Mouse (Mus musculus) gonadal fat pad, adult 2 months (tissue): Measurements from ENCODE around the gene Utrn. TPM values are rescaled to one million over a fixed set of nuclear protein-coding genes. Genes with fewer than 3 reads are reported as not detected.
A peak's percentile ranks its signal among the peaks of the same experiment; 100 is the strongest.

Source experiments
- DNase-seq: peaks from one replicate; pipeline ENCODE4 v3.0.0-alpha.2; 2012; ENCODE audit warnings: low read depth
- polyA plus RNA-seq: library from polyadenylated mRNA; depleted of rRNA; stranded (reverse); fragments of >200 nt; gene quantifications from 2 replicates; pipeline ENCODE4 v1.2.3, GENCODE M21; 2012

Utrn gene
- polyA plus RNA-seq, 1 experiment = 31.9 TPM

GRCm38 (mm10) chr10:12798248-12798647 lies 70.9 kb downstream of the Utrn start:
- no peak for DNase-seq

- DNase-seq = no peak
Measured at GRCm38 (mm10) chr10:12796510-12796840, 72.7 kb downstream of the Utrn start.

GRCm38 (mm10) chr10:12795796-12796509 lies 73.2 kb downstream of the Utrn start:
- no peak for DNase-seq

- DNase-seq = no peak
Measured at GRCm38 (mm10) chr10:12792049-12792448, 77.1 kb downstream of the Utrn start.

- no peak for DNase-seq
Measured at GRCm38 (mm10) chr10:12790881-12791280, 78.3 kb downstream of the Utrn start.

GRCm38 (mm10) chr10:12788529-12788928 lies 80.6 kb downstream of the Utrn start:
- no peak for DNase-seq

- DNase-seq = peak; percentile 72
Measured at GRCm38 (mm10) chr10:12787965-12788364, 81.2 kb downstream of the Utrn start.

- no peak for DNase-seq
Measured at GRCm38 (mm10) chr10:12785299-12785698, 83.9 kb downstream of the Utrn start.

GRCm38 (mm10) chr10:12781381-12781907 lies 87.7 kb downstream of the Utrn start:
- no peak for DNase-seq

- DNase-seq = no peak
Measured at GRCm38 (mm10) chr10:12773178-12773577, 96.0 kb downstream of the Utrn start.

GRCm38 (mm10) chr10:12771511-12771910 lies 97.7 kb downstream of the Utrn start:
- DNase-seq = no peak

- no peak for DNase-seq
Measured at GRCm38 (mm10) chr10:12762668-12763067, 106.5 kb downstream of the Utrn start.

GRCm38 (mm10) chr10:12758702-12758988 lies 110.5 kb downstream of the Utrn start:
- no peak for DNase-seq

GRCm38 (mm10) chr10:12757943-12758701 lies 111.0 kb downstream of the Utrn start:
- DNase-seq = peak; percentile 83

- no peak for DNase-seq
Measured at GRCm38 (mm10) chr10:12756692-12757091, 112.5 kb downstream of the Utrn start.

- peak; percentile 71 for DNase-seq
Measured at GRCm38 (mm10) chr10:12754911-12755310, 114.3 kb downstream of the Utrn start.

GRCm38 (mm10) chr10:12754166-12754565 lies 115.0 kb downstream of the Utrn start:
- no peak for DNase-seq

GRCm38 (mm10) chr10:12743717-12744116 lies 125.4 kb downstream of the Utrn start:
- DNase-seq = no peak

- DNase-seq = no peak
Measured at GRCm38 (mm10) chr10:12739302-12739987, 129.7 kb downstream of the Utrn start.

GRCm38 (mm10) chr10:12737926-12738325 lies 131.2 kb downstream of the Utrn start:
- no peak for DNase-seq

GRCm38 (mm10) chr10:12736861-12737835 lies 132.0 kb downstream of the Utrn start:
- DNase-seq = no peak
